Comparison of ENCODE assay signal across 19 mouse cellular contexts in genomic region chr16:52071290-52071689, GRCm38 (mm10). TPM values are rescaled to one million over a fixed set of nuclear protein-coding genes. Genes with fewer than 3 reads are reported as not detected.
DNase-seq lines count a peak whose midpoint lies in the region; ATAC-seq and TF ChIP-seq lines count a peak whose summit lies in the region.
"Had no signal": no experiment of that assay in that cellular context is flagged by ENCODE, and none has a peak within 500 bp of the region (broad histone marks: within the 10 kb centered on the region; RNA-seq: fewer than 3 reads in every experiment).

No protein-coding gene starts in this region.

- H3K36me3 ChIP-seq in heart, embryonic 16.5 days (ENCODE audit: control insufficient read depth, insufficient read depth), result no peaks in the 10 kb centered on the region
- H3K36me3 ChIP-seq in liver, postnatal 0 days (replicated peaks; ENCODE audit: insufficient read depth, low read length), result no peaks in the 10 kb centered on the region
- no peaks in the 10 kb centered on the region for H3K36me3 ChIP-seq in heart, postnatal 0 days (replicated peaks; ENCODE audit: control insufficient read depth, insufficient read depth, low read length)
- H3K36me3 ChIP-seq: embryonic facial prominence, embryonic 15.5 days; limb, embryonic 13.5 days; neural tube, embryonic 13.5 days had no signal

- peak overlapping the region; percentile 52; the same call in 1 of the 2 replicates for H3K4me2 ChIP-seq in heart, embryonic 16.5 days (ENCODE audit: low read depth, low read length)
- no peak overlapping the region for H3K4me2 ChIP-seq in liver, postnatal 0 days (ENCODE audit: low read depth, low read length)
- H3K4me2 ChIP-seq in heart, postnatal 0 days (ENCODE audit: low read depth, low read length), result peak overlapping the region; percentile 39; the same call in 1 of the 2 replicates
- H3K4me2 ChIP-seq: embryonic facial prominence, embryonic 15.5 days; hindbrain, embryonic 14.5 days; limb, embryonic 13.5 days; neural tube, embryonic 13.5 days had no signal

- TF ChIP-seq EP300 in liver, postnatal 0 days (IDR thresholded peaks at IDR 0.05; ENCODE audit: low read depth), result no peak
- TF ChIP-seq EP300 in heart, postnatal 0 days (IDR thresholded peaks at IDR 0.05; ENCODE audit: low read depth), result no peak

- WGBS in heart, embryonic 16.5 days, result 62% methylated on average over 2 of the region's 2 CpGs
- 67% methylated on average over 2 of the region's 2 CpGs for WGBS in liver, postnatal 0 days (ENCODE audit: insufficient replicate concordance)
- 60% methylated on average over 2 of the region's 2 CpGs for WGBS in heart, postnatal 0 days

- H3K27ac ChIP-seq in gastrocnemius, adult 2 months, result peak overlapping the region; percentile 93
- peak overlapping the region; percentile 96 for H3K27ac ChIP-seq in heart, embryonic 16.5 days (ENCODE audit: low read length)
- H3K27ac ChIP-seq in liver, postnatal 0 days (ENCODE audit: low read depth), result peak overlapping the region; percentile 67
- H3K27ac ChIP-seq in heart, postnatal 0 days (ENCODE audit: low read depth), result peak overlapping the region; percentile 94
- H3K27ac ChIP-seq: embryonic facial prominence, embryonic 15.5 days; forebrain, embryonic 10.5 days; hindbrain, embryonic 14.5 days; limb, embryonic 13.5 days; stomach, postnatal 0 days had no signal

- H3K4me1 ChIP-seq in heart, embryonic 16.5 days (ENCODE audit: control insufficient read depth, insufficient read depth, low read length), result peaks cover 44% of the 10 kb centered on the region
- H3K4me1 ChIP-seq in liver, postnatal 0 days (ENCODE audit: insufficient read depth), result peaks cover 15% of the 10 kb centered on the region
- H3K4me1 ChIP-seq in heart, postnatal 0 days (ENCODE audit: control insufficient read depth, insufficient read depth), result peaks cover 49% of the 10 kb centered on the region

- no peak for DNase-seq in gastrocnemius, adult 2 months
- no peak for DNase-seq in gastrocnemius, postnatal 36 days
- no peak for DNase-seq in heart, postnatal 25 days (ENCODE audit: low spot score)
- DNase-seq in liver, postnatal 0 days, result no peak
- DNase-seq in liver, result no peak
- DNase-seq in heart, postnatal 0 days (ENCODE audit: low spot score), result no peak
- DNase-seq: cerebellum, adult 9-11 months; kidney, postnatal 25 days; layer of hippocampus, adult 9-11 months; thymus, postnatal 36 days had no signal

- peak overlapping the region; percentile 4 for H3K4me3 ChIP-seq in gastrocnemius, adult 2 months
- H3K4me3 ChIP-seq in heart, embryonic 16.5 days (ENCODE audit: low read length), result no peak overlapping the region
- no peak overlapping the region for H3K4me3 ChIP-seq in liver, postnatal 0 days (ENCODE audit: low read depth, low read length)
- H3K4me3 ChIP-seq in heart, postnatal 0 days (ENCODE audit: low read depth, low read length), result no peak overlapping the region
- H3K4me3 ChIP-seq: embryonic facial prominence, embryonic 15.5 days; forebrain, embryonic 10.5 days; limb, embryonic 13.5 days; neural tube, embryonic 13.5 days had no signal

- H3K9ac ChIP-seq in heart, embryonic 16.5 days (ENCODE audit: low read length), result peak overlapping the region; percentile 20; the same call in 1 of the 2 replicates
- no peak overlapping the region for H3K9ac ChIP-seq in liver, postnatal 0 days (replicated peaks)
- no peak overlapping the region for H3K9ac ChIP-seq in heart, postnatal 0 days (replicated peaks; ENCODE audit: low read depth, low read length)
- H3K9ac ChIP-seq: embryonic facial prominence, embryonic 15.5 days; hindbrain, embryonic 14.5 days; limb, embryonic 13.5 days; neural tube, embryonic 13.5 days had no signal

- no peak for ATAC-seq in heart, embryonic 16.5 days (replicated peaks; ENCODE audit: extremely low read depth, insufficient read depth, low FRiP score)
- no peak for ATAC-seq in liver, postnatal 0 days
- ATAC-seq in heart, postnatal 0 days (ENCODE audit: insufficient read depth, low read depth), result no peak
- ATAC-seq: intestine, embryonic 16.5 days had no signal

- intact Hi-C loops in gastrocnemius, adult 2 months (cut with DNase I), result no loop called here
- intact Hi-C loops in gastrocnemius, postnatal 36 days (cut with DNase I), result loop anchor here (2.0 kb wide), 1 partner anchor 40 kb away; the partner anchor contains the start of gene Cblb
- intact Hi-C loops in heart, postnatal 25 days (cut with DNase I), result loop anchor here (5.0 kb wide), 1 partner anchor 39 kb away; the partner anchor contains the start of gene Cblb

- H3K27me3 ChIP-seq in heart, embryonic 16.5 days (ENCODE audit: control insufficient read depth, insufficient read depth, low read length), result no peaks in the 10 kb centered on the region; the same call in 1 of the 2 replicates
- H3K27me3 ChIP-seq in liver, postnatal 0 days (ENCODE audit: insufficient read depth, low read length), result no peaks in the 10 kb centered on the region
- no peaks in the 10 kb centered on the region for H3K27me3 ChIP-seq in heart, postnatal 0 days (ENCODE audit: control insufficient read depth, insufficient read depth, low read length)
- H3K27me3 ChIP-seq: CH12.LX; embryonic facial prominence, embryonic 15.5 days; limb, embryonic 13.5 days; neural tube, embryonic 13.5 days had no signal

- TF ChIP-seq CTCF in gastrocnemius, adult 2 months (IDR thresholded peaks at IDR 0.05), result no peak
- TF ChIP-seq CTCF in liver, postnatal 0 days (IDR thresholded peaks at IDR 0.05; ENCODE audit: low read depth), result no peak
- TF ChIP-seq CTCF in heart, postnatal 0 days (IDR thresholded peaks at IDR 0.05; ENCODE audit: low read depth), result no peak

- no peaks in the 10 kb centered on the region for H3K9me3 ChIP-seq in heart, embryonic 16.5 days (replicated peaks; ENCODE audit: control insufficient read depth, low read length)
- no peaks in the 10 kb centered on the region for H3K9me3 ChIP-seq in liver, postnatal 0 days (ENCODE audit: low read length)
- H3K9me3 ChIP-seq in heart, postnatal 0 days (replicated peaks; ENCODE audit: control insufficient read depth, low read length), result no peaks in the 10 kb centered on the region
- H3K9me3 ChIP-seq: embryonic facial prominence, embryonic 15.5 days; forebrain, embryonic 10.5 days; limb, embryonic 13.5 days; neural tube, embryonic 13.5 days had no signal

RNA-seq across cellular contexts. Expression of gene Cblb, which starts 40.3 kb away (rescaled TPM):
- 10 to 100 TPM; 15.1 to 16.2 TPM for total RNA-seq in gastrocnemius, adult 2 months (2021)
- 10 to 100 TPM; 14.9 to 17.4 TPM for total RNA-seq in gastrocnemius, postnatal 36 days (2021)
- polyA plus RNA-seq in heart, embryonic 16.5 days (2015; fragmentation: Nextera tagmentation; extraction: Ambion mirVana), result 10.5 and 12.0 TPM in 2 replicates
- total RNA-seq in heart, postnatal 25 days (2021), result 10 to 100 TPM; 14.2 to 16.1 TPM
- polyA plus RNA-seq in liver, postnatal 0 days (2015; fragmentation: Nextera tagmentation; extraction: Ambion mirVana), result 2.0 and 2.1 TPM in 2 replicates
- 9.2 and 10.4 TPM in 2 replicates for total RNA-seq in heart, postnatal 0 days (2014; rRNA removed; ENCODE audit: low replicate concordance)
- 3.4 and 3.9 TPM in 2 replicates for polyA plus RNA-seq in heart, postnatal 0 days (2015; fragmentation: Nextera tagmentation; extraction: Ambion mirVana)
